Mouse (Mus musculus) right cerebral cortex, postnatal 36 days (tissue): Measurements from ENCODE around the gene Aadat.
A peak's percentile ranks its signal among the peaks of the same experiment; 100 is the strongest.
"Not testable (repeated sequence)": the region's sequence is repeated elsewhere in the genome, so short reads cannot be mapped to it uniquely, and the experiment has no call there.

Experiments
- DNase-seq, 2 experiments: peaks; one replicate each; pipeline ENCODE4 v3.0.0; 2022; ENCODE audit warnings: low spot score in 2 of 2, mixed read lengths in 1 of 2

Aadat gene

GRCm38 (mm10) chr8:60505653-60506521 lies at the start of gene Aadat:
TSS of gene Aadat (plus strand) at chr8:60505932.
- DNase-seq = peak; percentile 50 to 68

GRCm38 (mm10) chr8:60466686-60467335 lies 38.9 kb upstream of the Aadat start:
- DNase-seq = peak; percentile 52 to 54

GRCm38 (mm10) chr8:60490147-60490546 lies 15.6 kb upstream of the Aadat start:
- DNase-seq = no peak

GRCm38 (mm10) chr8:60491871-60492270 lies 13.9 kb upstream of the Aadat start:
- DNase-seq = no peak

GRCm38 (mm10) chr8:60492471-60492870 lies 13.3 kb upstream of the Aadat start:
- DNase-seq = no peak

- no peak for DNase-seq
These were observed 11.1 kb upstream of the Aadat start for GRCm38 (mm10) chr8:60494606-60495005.

- DNase-seq = not testable (repeated sequence)
These were observed 10.7 kb upstream of the Aadat start for GRCm38 (mm10) chr8:60495046-60495445.

- DNase-seq = no peak
These were observed 2.6 kb upstream of the Aadat start, which contains the start of gene Gm10283 for GRCm38 (mm10) chr8:60503098-60503497. TSS of gene Gm10283 (minus strand) at chr8:60503198.

GRCm38 (mm10) chr8:60518286-60518685 lies 12.6 kb downstream of the Aadat start:
- no peak for DNase-seq

GRCm38 (mm10) chr8:60534945-60535344 lies 29.2 kb downstream of the Aadat start:
- no peak for DNase-seq

- no peak for DNase-seq
These were observed 61.1 kb downstream of the Aadat start for GRCm38 (mm10) chr8:60566783-60567182.

- DNase-seq = no peak
These were observed 71.5 kb downstream of the Aadat start for GRCm38 (mm10) chr8:60577231-60577630.

- DNase-seq = no peak
These were observed 77.6 kb downstream of the Aadat start for GRCm38 (mm10) chr8:60583369-60583768.

GRCm38 (mm10) chr8:60591352-60592105 lies 85.8 kb downstream of the Aadat start:
- DNase-seq = not testable (repeated sequence)

- DNase-seq = peak in 1 of 2 experiments; percentile 5
These were observed 89.0 kb downstream of the Aadat start for GRCm38 (mm10) chr8:60594761-60595160.
